Mouse (Mus musculus) heart, embryonic 15.5 days (tissue): ENCODE measurements around the gene Ddx49. TPM values are rescaled to one million over a fixed set of nuclear protein-coding genes. Genes with fewer than 3 reads are reported as not detected.

Experiments used
- ATAC-seq: fragments of 200-750 bp; cut with Nextera tagmentation; replicated peaks from 2 replicates; pipeline ENCODE4 v1.8.0; 2017; ENCODE audit warnings: low read depth, moderate TSS enrichment; ENCODE audit not compliant: insufficient number of reproducible peaks, insufficient read depth, low FRiP score
- H3K27ac ChIP-seq: fragments of 300-500 bp; sonication (generic); 2 replicates; pipeline ENCODE4 v1.5.1; 2015; ENCODE audit warnings: mild to moderate bottlenecking, inconsistent platforms
- H3K27me3 ChIP-seq: fragments of 300-500 bp; sonication (generic); 2 replicates; pipeline ENCODE4 v1.6.1; 2015; ENCODE audit warnings: inconsistent platforms
- H3K36me3 ChIP-seq: fragments of 300-500 bp; sonication (generic); 2 replicates; pipeline ENCODE4 v1.6.1; 2015; ENCODE audit warnings: mild to moderate bottlenecking, inconsistent platforms
- H3K4me1 ChIP-seq: fragments of 300-500 bp; sonication (generic); replicated peaks from 2 replicates; pipeline ENCODE4 v1.6.1; 2015; ENCODE audit warnings: inconsistent platforms
- H3K4me2 ChIP-seq: fragments of 300-500 bp; sonication (generic); 2 replicates; pipeline ENCODE4 v1.6.1; 2015; ENCODE audit warnings: inconsistent platforms, mild to moderate bottlenecking, moderate library complexity
- H3K4me3 ChIP-seq: fragments of 300-500 bp; sonication (generic); 2 replicates; pipeline ENCODE4 v1.5.1; 2015; ENCODE audit warnings: mild to moderate bottlenecking, inconsistent platforms
- H3K9ac ChIP-seq: fragments of 300-500 bp; sonication (generic); 2 replicates; pipeline ENCODE4 v1.6.1; 2015; ENCODE audit warnings: mild to moderate bottlenecking, inconsistent platforms
- H3K9me3 ChIP-seq: fragments of 300-500 bp; sonication (generic); replicated peaks from 2 replicates; pipeline ENCODE4 v1.6.1; 2016; ENCODE audit warnings: inconsistent platforms
- WGBS: fragments of 180-500 bp; shearing (Covaris S2); methylation state at CpG from one replicate; pipeline ENCODE4 v1.1.7; 2015; ENCODE audit warnings: mixed read lengths; 5-methylcytosine and 5-hydroxymethylcytosine counted together
- polyA plus RNA-seq: library from polyadenylated mRNA; unstranded; fragments of >200 nt; fragmentation: Nextera tagmentation; extraction: Ambion mirVana; gene quantifications from 2 replicates; pipeline ENCODE4 v1.2.1, GENCODE M21; 2015

Gene Ddx49
- polyA plus RNA-seq, 1 experiment from 2014 or later, result 25.2 TPM

DNA sequence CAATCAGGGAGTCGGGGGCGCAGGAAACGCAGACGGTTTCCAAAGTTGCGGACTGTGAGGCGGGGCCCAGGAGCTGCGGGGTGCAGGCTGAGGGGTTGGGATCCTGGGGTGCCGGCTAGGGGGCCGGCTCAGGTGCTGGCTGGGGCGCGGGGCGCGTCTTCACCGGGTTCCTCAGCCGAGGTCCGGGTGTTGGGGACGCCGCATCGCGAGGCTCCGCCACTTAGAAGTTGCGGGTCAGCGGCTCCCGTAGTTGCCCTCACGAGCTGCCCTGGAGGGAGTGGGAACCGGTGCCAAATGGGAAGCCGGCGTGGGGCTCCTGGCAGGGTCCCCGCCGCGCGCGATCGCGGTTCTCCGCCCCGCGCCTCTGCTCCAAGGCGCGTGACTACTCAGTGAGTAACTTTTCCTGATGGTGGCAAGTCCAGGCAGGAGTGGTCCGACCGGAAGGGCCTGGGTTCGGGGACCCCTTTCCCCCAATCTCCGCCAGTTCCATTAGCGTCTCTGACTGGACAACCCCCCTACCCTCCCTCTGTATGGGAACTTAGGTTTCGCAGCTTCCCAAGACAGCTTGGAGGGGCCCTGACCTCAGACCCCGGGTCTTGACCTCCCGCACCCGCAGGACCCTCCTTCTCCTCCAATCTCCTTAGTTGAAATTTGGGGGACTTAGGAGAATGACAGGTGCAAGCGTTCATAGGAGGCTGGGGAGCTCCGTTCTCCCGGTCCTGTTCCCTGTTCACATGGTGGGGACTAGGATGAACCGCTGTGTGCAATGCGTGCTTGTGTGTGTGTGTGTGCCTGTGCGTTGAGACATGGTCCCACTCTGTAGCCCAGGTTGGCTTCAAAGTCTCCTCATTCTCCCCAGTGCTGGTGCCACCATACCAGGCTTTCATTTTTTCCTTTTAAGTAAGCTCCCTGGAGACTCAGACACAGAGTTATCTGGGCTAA, 18.9 kb downstream of the Ddx49 start:
- Histone ChIP-seq H3K9me3 (no peaks in the 10 kb centered on the region), H3K4me2 (peak overlapping the region; percentile 96), H3K27me3 (no peaks in the 10 kb centered on the region), H3K27ac (peak overlapping the region; percentile 86), H3K4me1 (peaks cover 38% of the 10 kb centered on the region), H3K9ac (peak overlapping the region; percentile 96), H3K36me3 (peaks cover 29% of the 10 kb centered on the region), H3K4me3 (peak overlapping the region; percentile 97)
- 1% methylated on average over 55 of the region's 55 CpGs for WGBS
- ATAC-seq, result peak; percentile 19

DNA sequence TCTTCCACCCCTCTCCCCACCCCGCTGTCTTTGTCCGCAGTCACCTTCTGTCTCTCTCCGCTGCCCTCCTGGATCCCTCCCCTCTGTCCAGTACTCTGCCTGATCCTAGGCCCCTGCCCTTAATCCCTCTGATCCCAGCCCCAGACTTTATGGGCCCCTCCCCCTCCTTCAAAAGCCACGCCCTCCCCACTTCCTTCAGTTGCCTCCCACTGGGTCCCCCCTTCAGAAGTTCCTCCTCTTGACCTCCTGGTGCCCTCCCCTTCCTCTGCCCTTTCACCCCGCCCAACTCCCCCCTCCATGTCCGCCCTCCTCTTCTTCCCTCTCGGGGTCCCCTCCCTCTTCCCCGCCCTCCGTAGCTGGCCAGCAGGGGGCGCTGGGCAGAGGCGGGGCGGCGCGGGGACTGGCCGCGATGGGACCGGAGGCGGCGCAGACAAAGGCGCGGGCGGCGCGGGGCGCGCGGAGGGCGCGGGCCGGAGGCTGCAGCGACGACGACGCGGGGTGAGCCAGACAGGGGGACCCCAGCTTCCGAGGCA, 19.6 kb downstream of the Ddx49 start, which contains the start of gene Homer3:
Gene Homer3, plus strand, starts transcription at position 225 of the 533 bp plus-strand sequence.
- Histone ChIP-seq H3K4me3 (peak within 1 kb of the TSS; percentile 97), H3K4me1 (peaks cover 43% of the 10 kb centered on the region), H3K27me3 (no peaks in the 10 kb centered on the region), H3K27ac (peak within 1 kb of the TSS; percentile 86), H3K4me2 (peak within 1 kb of the TSS; percentile 96), H3K9me3 (no peaks in the 10 kb centered on the region), H3K9ac (peak within 1 kb of the TSS; percentile 96), H3K36me3 (peaks cover 25% of the 10 kb centered on the region)
- 2% methylated on average over 36 of the region's 36 CpGs for WGBS
- ATAC-seq, result peak; percentile 87

DNA sequence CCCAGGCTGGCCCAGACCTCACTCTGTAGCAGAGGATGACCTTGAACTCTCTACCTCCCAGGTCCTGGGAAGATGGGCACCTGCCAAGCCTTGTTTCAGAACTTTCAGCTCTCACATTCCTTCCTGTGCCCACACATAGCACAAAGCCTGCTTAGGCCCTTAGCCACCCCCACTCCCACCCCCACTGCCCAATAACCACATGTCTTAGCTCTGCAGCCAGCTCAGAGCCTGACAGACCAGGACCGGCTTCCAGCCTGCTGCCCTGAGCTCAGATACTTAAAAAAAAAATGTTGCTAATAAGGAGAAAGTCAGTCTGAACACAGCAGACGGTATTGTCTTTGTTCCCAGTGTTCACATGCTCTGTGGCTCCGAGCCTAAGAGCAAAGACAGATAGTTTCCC, 21.3 kb downstream of the Ddx49 start:
- Histone ChIP-seq H3K27ac (peak overlapping the region; percentile 86; the same call in 1 of the 2 replicates), H3K4me1 (peaks cover 43% of the 10 kb centered on the region), H3K9ac (no peak overlapping the region)

DNA sequence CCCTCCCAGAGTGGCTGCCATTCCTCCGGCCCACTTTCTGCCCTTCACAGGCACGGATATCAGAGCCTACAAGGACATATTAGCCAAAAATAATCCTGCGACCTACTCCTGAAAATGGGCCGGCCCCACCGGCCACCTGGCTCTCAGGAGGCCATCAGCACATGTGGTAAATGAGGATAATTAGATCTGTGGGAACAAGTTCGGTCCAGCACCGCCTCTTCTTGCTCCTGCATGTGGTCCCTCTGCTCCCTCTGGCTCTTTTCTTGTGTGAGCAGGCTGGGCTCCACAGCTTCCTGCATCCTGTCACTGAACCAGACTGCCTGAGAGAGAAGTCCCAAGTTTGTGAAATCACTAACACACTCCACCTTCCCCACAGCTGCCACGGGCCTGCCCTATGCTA, 23.0 kb downstream of the Ddx49 start:
- Histone ChIP-seq H3K4me2 (no peak overlapping the region), H3K27ac (peak overlapping the region; percentile 68), H3K9me3 (no peaks in the 10 kb centered on the region), H3K27me3 (no peaks in the 10 kb centered on the region), H3K9ac (no peak overlapping the region), H3K36me3 (no peaks in the 10 kb centered on the region), H3K4me3 (no peak overlapping the region), H3K4me1 (peaks cover 43% of the 10 kb centered on the region)
- 36% methylated on average over 8 of the region's 8 CpGs for WGBS
- ATAC-seq, result no peak

More for the DNA sequence above, 21.3 kb downstream of the Ddx49 start:
- WGBS, result 43% methylated on average over 3 of the region's 3 CpGs
- H3K27me3 ChIP-seq, result no peaks in the 10 kb centered on the region
- H3K36me3 ChIP-seq, result peaks cover 9% of the 10 kb centered on the region
- ATAC-seq, result no peak
- H3K9me3 ChIP-seq, result no peaks in the 10 kb centered on the region
- H3K4me2 ChIP-seq, result no peak overlapping the region
- no peak overlapping the region for H3K4me3 ChIP-seq

DNA sequence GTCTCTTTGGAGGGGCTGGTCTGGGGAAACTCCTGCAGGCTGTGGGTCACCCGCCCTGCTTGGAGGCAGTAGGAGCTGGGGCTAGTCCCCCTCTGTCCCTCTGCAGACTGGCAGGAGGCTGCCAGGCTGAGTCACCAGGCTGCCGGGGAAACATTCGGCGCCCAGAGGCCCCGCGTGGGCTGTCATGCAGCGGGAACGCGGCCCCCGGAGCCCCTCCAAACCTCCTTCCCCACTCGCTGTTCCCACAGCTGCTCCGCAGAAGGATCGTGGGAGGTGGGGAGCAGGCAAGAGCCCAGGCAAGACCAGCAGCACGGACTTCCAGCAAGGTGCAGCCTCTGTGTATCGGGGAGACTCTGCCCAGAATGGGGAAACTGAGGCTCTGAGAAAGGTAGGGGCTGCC, 24.1 kb downstream of the Ddx49 start:
- Histone ChIP-seq H3K27ac (no peak overlapping the region), H3K36me3 (no peaks in the 10 kb centered on the region)

DNA sequence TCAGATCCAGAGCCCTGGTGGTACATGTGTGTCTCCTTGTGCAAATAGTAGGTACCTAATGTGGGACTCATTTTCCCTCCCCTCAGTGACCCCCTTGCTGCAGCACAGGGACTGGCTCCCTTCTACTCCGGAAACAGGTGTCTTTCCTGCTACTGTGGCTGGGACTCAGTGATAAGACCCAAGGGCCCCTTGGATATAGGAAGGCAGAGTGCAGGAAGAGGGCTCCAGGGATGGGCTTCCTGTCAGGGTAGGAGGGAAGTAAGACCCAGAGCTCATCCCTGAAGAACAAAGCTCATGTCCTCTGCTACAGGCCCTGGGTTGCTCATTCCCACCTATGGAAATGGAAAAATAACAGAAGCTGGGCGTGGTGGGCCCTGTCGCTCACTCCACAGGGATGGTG, 25.8 kb downstream of the Ddx49 start:
- ATAC-seq, result peak; percentile 58
- H3K4me2 ChIP-seq, result no peak overlapping the region
- 73% methylated on average over 3 of the region's 3 CpGs for WGBS
- H3K4me1 ChIP-seq, result peaks cover 27% of the 10 kb centered on the region
- no peaks in the 10 kb centered on the region for H3K36me3 ChIP-seq
- H3K9ac ChIP-seq, result no peak overlapping the region
- no peaks in the 10 kb centered on the region for H3K9me3 ChIP-seq
- H3K4me3 ChIP-seq, result no peak overlapping the region
- peak overlapping the region; percentile 63 for H3K27ac ChIP-seq
- no peaks in the 10 kb centered on the region for H3K27me3 ChIP-seq

More for the DNA sequence above, 24.1 kb downstream of the Ddx49 start:
- 64% methylated on average over 15 of the region's 15 CpGs for WGBS
- H3K4me3 ChIP-seq, result no peak overlapping the region
- H3K27me3 ChIP-seq, result no peaks in the 10 kb centered on the region
- H3K9ac ChIP-seq, result peak overlapping the region; percentile 33; the same call in 1 of the 2 replicates
- no peak for ATAC-seq
- H3K9me3 ChIP-seq, result no peaks in the 10 kb centered on the region
- peaks cover 38% of the 10 kb centered on the region for H3K4me1 ChIP-seq
- H3K4me2 ChIP-seq, result no peak overlapping the region

DNA sequence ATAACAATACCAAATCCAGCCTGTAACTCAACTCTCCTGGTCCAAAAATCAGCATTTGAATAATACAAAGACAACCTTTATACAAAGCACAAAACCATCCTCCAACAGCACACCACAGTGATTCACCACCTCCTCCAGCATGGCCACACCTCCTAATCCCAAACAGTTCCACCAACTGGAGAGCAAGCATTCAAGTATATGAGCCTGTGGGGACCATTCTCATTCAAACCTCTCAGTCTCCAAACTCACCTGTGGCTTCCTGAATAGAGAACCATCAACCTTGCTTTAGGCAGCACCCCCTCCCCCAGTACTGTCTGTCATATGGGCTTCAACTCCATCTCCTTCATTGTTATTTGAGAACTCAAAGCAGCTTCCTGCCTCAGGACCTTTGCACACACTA, 27.9 kb downstream of the Ddx49 start:
- Histone ChIP-seq H3K4me1 (peaks cover 15% of the 10 kb centered on the region), H3K4me2 (no peak overlapping the region), H3K4me3 (no peak overlapping the region), H3K27ac (no peak overlapping the region), H3K9me3 (no peaks in the 10 kb centered on the region), H3K9ac (no peak overlapping the region), H3K36me3 (no peaks in the 10 kb centered on the region), H3K27me3 (no peaks in the 10 kb centered on the region)
- ATAC-seq, result no peak

DNA sequence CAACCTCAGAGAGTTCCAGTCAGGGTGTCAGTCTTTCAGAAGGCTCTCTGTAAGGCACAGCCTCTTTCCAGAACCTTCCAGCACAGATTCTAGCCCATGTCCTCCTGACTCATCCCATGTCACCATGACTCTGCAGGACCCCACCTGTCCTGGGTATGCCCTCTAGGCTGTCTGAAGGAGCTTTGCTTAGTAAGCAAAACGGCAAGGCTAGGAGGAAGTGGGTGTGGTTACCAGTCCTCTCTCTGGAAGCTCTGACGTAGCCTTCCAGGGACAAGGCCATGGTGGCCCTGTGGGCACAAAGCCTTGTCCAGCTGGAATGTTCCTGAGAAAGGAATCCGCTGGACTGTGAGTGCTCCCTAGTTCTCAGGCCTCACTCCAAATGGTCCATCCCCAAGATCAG, 29.3 kb downstream of the Ddx49 start:
- 42% methylated on average over 3 of the region's 3 CpGs for WGBS
- Histone ChIP-seq H3K4me3 (no peak overlapping the region), H3K4me2 (no peak overlapping the region), H3K9ac (no peak overlapping the region), H3K4me1 (peaks cover 11% of the 10 kb centered on the region), H3K27ac (no peak overlapping the region), H3K9me3 (no peaks in the 10 kb centered on the region), H3K27me3 (no peaks in the 10 kb centered on the region), H3K36me3 (no peaks in the 10 kb centered on the region)
- ATAC-seq, result 0 out of 2 replicates have a peak, but pooled peaks have one; percentile 53

DNA sequence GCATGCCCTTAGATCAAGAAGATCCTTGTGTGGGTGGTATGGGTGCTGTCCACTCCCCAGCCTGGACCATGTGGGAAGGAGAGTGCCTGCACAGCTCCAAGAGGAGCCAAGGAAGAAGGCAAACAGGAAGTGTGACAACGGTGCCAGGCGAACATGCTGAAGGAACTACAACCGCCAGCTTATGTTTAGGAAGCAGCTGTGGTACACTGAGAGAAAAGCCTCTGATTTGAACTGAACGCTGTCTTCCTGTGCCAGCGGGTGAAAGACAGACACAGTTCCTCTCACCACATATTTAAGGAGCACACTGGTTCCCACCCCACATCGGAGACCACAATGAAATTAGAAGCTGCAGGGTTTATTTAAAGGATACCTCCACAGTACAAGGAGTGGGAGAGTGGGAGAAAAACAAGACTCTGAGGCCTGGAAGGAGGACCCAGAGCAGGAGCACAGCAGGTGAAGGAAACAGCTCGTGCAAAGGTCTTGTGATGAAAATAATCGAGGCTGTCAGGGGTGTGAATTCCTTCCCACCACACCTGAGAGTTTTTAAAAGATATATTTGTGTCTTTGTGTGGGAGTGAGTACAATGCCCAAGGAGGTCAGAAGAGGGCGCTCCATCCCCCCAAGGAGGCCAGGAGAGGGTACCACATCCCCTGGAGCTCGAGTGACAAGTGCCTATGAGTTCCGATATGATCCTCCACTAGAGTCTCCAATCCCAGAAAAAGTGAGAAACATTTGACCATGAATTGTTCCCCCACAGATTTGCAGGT, 33.3 kb downstream of the Ddx49 start:
- no peak for ATAC-seq
- Histone ChIP-seq H3K9ac (no peak overlapping the region), H3K9me3 (no peaks in the 10 kb centered on the region), H3K4me3 (no peak overlapping the region), H3K27ac (no peak overlapping the region), H3K27me3 (no peaks in the 10 kb centered on the region), H3K4me2 (no peak overlapping the region), H3K4me1 (peaks cover 11% of the 10 kb centered on the region), H3K36me3 (peaks cover 8% of the 10 kb centered on the region; the same call in 1 of the 2 replicates)
- WGBS, result 48% methylated on average over 11 of the region's 11 CpGs

DNA sequence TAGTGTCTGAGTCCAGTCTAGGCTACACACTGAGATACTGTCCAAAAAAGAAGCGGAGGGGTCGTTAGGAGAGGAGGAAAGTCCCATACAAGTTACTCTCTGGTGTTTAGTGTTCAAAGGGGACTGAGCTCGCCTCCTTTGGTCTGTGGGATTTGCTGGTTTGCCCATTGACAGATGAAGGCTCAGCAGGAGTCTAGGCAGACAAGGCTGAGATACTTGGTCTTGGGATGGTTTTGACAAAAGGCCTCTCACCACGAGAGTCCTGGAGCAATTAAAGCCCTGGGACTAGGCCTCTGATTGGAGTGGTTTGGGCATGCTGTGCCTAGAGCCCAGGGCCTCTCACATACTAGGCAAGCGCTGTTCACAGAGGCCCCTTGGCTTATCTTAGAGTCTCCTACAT, 34.0 kb downstream of the Ddx49 start:
- ATAC-seq, result no peak
- Histone ChIP-seq H3K4me3 (no peak overlapping the region), H3K27ac (no peak overlapping the region), H3K9ac (no peak overlapping the region), H3K4me1 (peaks cover 11% of the 10 kb centered on the region), H3K4me2 (no peak overlapping the region), H3K36me3 (peaks cover 14% of the 10 kb centered on the region), H3K27me3 (no peaks in the 10 kb centered on the region), H3K9me3 (no peaks in the 10 kb centered on the region)
- WGBS, result 63% methylated on average over 5 of the region's 5 CpGs

DNA sequence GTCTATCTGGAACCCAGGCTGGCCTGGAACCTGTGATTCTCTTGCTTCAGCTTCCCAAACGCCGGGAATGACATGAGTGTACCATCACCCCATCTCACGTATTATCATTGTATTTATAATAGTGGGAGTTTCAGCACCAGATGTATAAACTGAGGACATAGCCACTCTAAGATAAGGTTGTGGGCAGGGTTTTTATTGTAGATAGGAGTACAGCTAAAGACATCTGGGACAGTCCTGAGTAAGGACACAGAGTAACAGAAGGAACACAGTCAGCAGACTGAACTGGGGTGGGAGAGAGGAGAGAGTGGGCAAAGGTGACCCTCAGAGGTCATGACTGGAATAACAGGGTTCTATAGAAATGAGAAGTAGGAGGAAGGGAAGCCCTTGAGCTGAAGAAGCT, 34.6 kb downstream of the Ddx49 start:
- no peaks in the 10 kb centered on the region for H3K9me3 ChIP-seq
- no peaks in the 10 kb centered on the region for H3K27me3 ChIP-seq
- H3K4me2 ChIP-seq, result no peak overlapping the region
- peaks cover 20% of the 10 kb centered on the region for H3K36me3 ChIP-seq
- ATAC-seq, result no peak
- H3K27ac ChIP-seq, result no peak overlapping the region
- 76% methylated on average over 3 of the region's 3 CpGs for WGBS
- no peak overlapping the region for H3K9ac ChIP-seq
- H3K4me3 ChIP-seq, result no peak overlapping the region
- H3K4me1 ChIP-seq, result peaks cover 11% of the 10 kb centered on the region
